Mouse (Mus musculus) bone marrow, adult 2 months (tissue): ENCODE results near the gene Gm26897. TPM values are rescaled to one million over a fixed set of nuclear protein-coding genes. Genes with fewer than 3 reads are reported as not detected.

Experiments used
- H3K27ac ChIP-seq: fragments of 200-500 bp; 2 replicates; pipeline ENCODE4 v1.5.1; 2012; ENCODE audit warnings: low read depth, mild to moderate bottlenecking, control low read depth, inconsistent platforms, low read length; ENCODE audit not compliant: control insufficient read depth, poor library complexity, insufficient read depth
- H3K4me1 ChIP-seq: fragments of 200-500 bp; 2 replicates; pipeline ENCODE4 v1.6.1; 2011; ENCODE audit warnings: low read length; ENCODE audit not compliant: control insufficient read depth, insufficient read depth
- H3K4me3 ChIP-seq: fragments of 200-500 bp; replicated peaks from 2 replicates; pipeline ENCODE3; 2011; ENCODE audit warnings: mild to moderate bottlenecking, low read depth, low read length, control low read depth; ENCODE audit not compliant: control insufficient read depth
- CTCF ChIP-seq: fragments of 200-500 bp; IDR thresholded peaks from 2 replicates; pipeline ENCODE4 v1.5.1; 2011; ENCODE audit warnings: low read length, control low read depth; ENCODE audit not compliant: control insufficient read depth, insufficient read depth
- POLR2A ChIP-seq: fragments of 200-500 bp; IDR thresholded peaks from 2 replicates; pipeline ENCODE4 v1.6.1; 2011; ENCODE audit warnings: low read depth, mild to moderate bottlenecking, control low read depth, low read length, borderline replicate concordance; ENCODE audit not compliant: control insufficient read depth
- WGBS: fragments of 180-500 bp; shearing (Covaris S2); methylation state at CpG from one replicate; pipeline ENCODE4 v1.1.7; 2018; 5-methylcytosine and 5-hydroxymethylcytosine counted together
- polyA plus RNA-seq: library from polyadenylated mRNA; stranded (reverse); fragments of >200 nt; gene quantifications from 2 replicates; pipeline ENCODE4 v1.2.4, GENCODE M21; 2011; ENCODE audit warnings: low replicate concordance; ENCODE audit not compliant: missing spikeins, insufficient read depth, insufficient read length

The Gm26897 gene
- polyA plus RNA-seq, 1 experiment: not detected

GRCm38 (mm10) chr5:111760721-111761480, 27.2 kb downstream of the Gm26897 start:
- Histone ChIP-seq H3K4me1 (no peaks in the 10 kb centered on the region), H3K4me3 (no peak overlapping the region), H3K27ac (no peak overlapping the region)
- WGBS: 27% methylated on average over 10 of the region's 10 CpGs
- TF ChIP-seq POLR2A (no peak), CTCF (no peak)

GRCm38 (mm10) chr5:111761574-111761973, 27.9 kb downstream of the Gm26897 start:
- Histone ChIP-seq H3K4me3 (no peak overlapping the region), H3K4me1 (no peaks in the 10 kb centered on the region), H3K27ac (no peak overlapping the region)
- TF ChIP-seq POLR2A (no peak), CTCF (no peak)
- 4% methylated on average over 12 of the region's 12 CpGs for WGBS

GRCm38 (mm10) chr5:111762085-111762484, 28.4 kb downstream of the Gm26897 start:
- H3K27ac ChIP-seq: no peak overlapping the region
- TF ChIP-seq POLR2A (no peak), CTCF (no peak)
- no peak overlapping the region for H3K4me3 ChIP-seq
- 28% methylated on average over 17 of the region's 17 CpGs for WGBS
- no peaks in the 10 kb centered on the region for H3K4me1 ChIP-seq

GRCm38 (mm10) chr5:111765671-111766290, 32.1 kb downstream of the Gm26897 start:
- Histone ChIP-seq H3K27ac (no peak overlapping the region), H3K4me3 (no peak overlapping the region), H3K4me1 (no peaks in the 10 kb centered on the region)
- no peak for TF ChIP-seq CTCF
- 71% methylated on average over 15 of the region's 15 CpGs for WGBS

GRCm38 (mm10) chr5:111766696-111767095, 33.0 kb downstream of the Gm26897 start:
- Histone ChIP-seq H3K4me1 (no peaks in the 10 kb centered on the region), H3K27ac (no peak overlapping the region), H3K4me3 (no peak overlapping the region)
- 69% methylated on average over 4 of the region's 4 CpGs for WGBS
- TF ChIP-seq CTCF (no peak), POLR2A (no peak)

- TF ChIP-seq CTCF (no peak), POLR2A (no peak)
- 27% methylated on average over 15 of the region's 15 CpGs for WGBS
- Histone ChIP-seq H3K4me1 (no peaks in the 10 kb centered on the region), H3K4me3 (no peak overlapping the region), H3K27ac (no peak overlapping the region)
Observed at GRCm38 (mm10) chr5:111770266-111770665, 36.5 kb downstream of the Gm26897 start.

- Histone ChIP-seq H3K4me1 (no peaks in the 10 kb centered on the region), H3K4me3 (no peak overlapping the region), H3K27ac (no peak overlapping the region)
- WGBS: 48% methylated on average over 8 of the region's 8 CpGs
- TF ChIP-seq POLR2A (no peak), CTCF (no peak)
Observed at GRCm38 (mm10) chr5:111772127-111772526, 38.4 kb downstream of the Gm26897 start.

GRCm38 (mm10) chr5:111772591-111773406, 39.1 kb downstream of the Gm26897 start:
- H3K4me3 ChIP-seq: no peak overlapping the region
- H3K27ac ChIP-seq: no peak overlapping the region
- no peaks in the 10 kb centered on the region for H3K4me1 ChIP-seq
- TF ChIP-seq CTCF (no peak), POLR2A (no peak)
- 45% methylated on average over 13 of the region's 13 CpGs for WGBS

GRCm38 (mm10) chr5:111773407-111773733, 39.6 kb downstream of the Gm26897 start:
- no peak overlapping the region for H3K4me3 ChIP-seq
- 52% methylated on average over 5 of the region's 5 CpGs for WGBS
- TF ChIP-seq CTCF (no peak), POLR2A (no peak)
- H3K27ac ChIP-seq: no peak overlapping the region
- H3K4me1 ChIP-seq: no peaks in the 10 kb centered on the region
